Mouse (Mus musculus) midbrain, embryonic 16.5 days (tissue): ENCODE measurements around the gene Tmem150b. TPM values are rescaled to one million over a fixed set of nuclear protein-coding genes. Genes with fewer than 3 reads are reported as not detected.
A peak's percentile ranks its signal among the peaks of the same experiment; 100 is the strongest.

ENCODE experiments used
- ATAC-seq: fragments of 200-750 bp; cut with Nextera tagmentation; 2 replicates; pipeline ENCODE4 v1.8.0; 2017; ENCODE audit warnings: moderate TSS enrichment
- H3K27ac ChIP-seq: fragments of 300-500 bp; sonication (generic); 2 replicates; pipeline ENCODE4 v1.5.1; 2014; ENCODE audit warnings: mild to moderate bottlenecking, low read length, mixed read lengths
- H3K27me3 ChIP-seq: fragments of 300-500 bp; sonication (generic); 2 replicates; pipeline ENCODE4 v1.6.1; 2014; ENCODE audit warnings: low read depth, low read length, mixed read lengths; ENCODE audit not compliant: control insufficient read depth, insufficient read depth
- H3K36me3 ChIP-seq: fragments of 300-500 bp; sonication (generic); 2 replicates; pipeline ENCODE4 v1.6.1; 2014; ENCODE audit warnings: mild to moderate bottlenecking, low read length, moderate library complexity, mixed read lengths; ENCODE audit not compliant: control insufficient read depth, insufficient read depth
- H3K4me1 ChIP-seq: fragments of 300-500 bp; sonication (generic); 2 replicates; pipeline ENCODE4 v1.6.1; 2014; ENCODE audit warnings: mild to moderate bottlenecking, low read length, mixed read lengths; ENCODE audit not compliant: control insufficient read depth, insufficient read depth
- H3K4me2 ChIP-seq: fragments of 300-500 bp; sonication (generic); 2 replicates; pipeline ENCODE4 v1.6.1; 2014; ENCODE audit warnings: mild to moderate bottlenecking, low read length, mixed read lengths
- H3K4me3 ChIP-seq: fragments of 300-500 bp; sonication (generic); 2 replicates; pipeline ENCODE4 v1.5.1; 2014; ENCODE audit warnings: low read depth, mild to moderate bottlenecking, low read length, moderate library complexity, mixed read lengths
- H3K9ac ChIP-seq: fragments of 300-500 bp; sonication (generic); 2 replicates; pipeline ENCODE4 v1.6.1; 2014; ENCODE audit warnings: low read depth, low read length, mixed read lengths
- H3K9me3 ChIP-seq: fragments of 300-500 bp; sonication (generic); replicated peaks from 2 replicates; pipeline ENCODE4 v1.6.1; 2014; ENCODE audit warnings: mild to moderate bottlenecking, low read length, mixed read lengths; ENCODE audit not compliant: control insufficient read depth, poor library complexity, severe bottlenecking
- WGBS: fragments of 180-500 bp; shearing (Covaris S2); extraction: QIAGEN DNeasy Blood & Tissue Kit; methylation state at CpG from one replicate; pipeline ENCODE4 v1.1.7; 2014; 5-methylcytosine and 5-hydroxymethylcytosine counted together
- polyA plus RNA-seq: library from polyadenylated mRNA; unstranded; fragments of >200 nt; fragmentation: Nextera tagmentation; extraction: Ambion mirVana; gene quantifications from 2 replicates; pipeline ENCODE4 v1.2.1, GENCODE M21; 2015

Gene Tmem150b
- polyA plus RNA-seq, 1 experiment from 2014 or later, result 0.25 TPM

- peaks cover 10% of the 10 kb centered on the region for H3K4me1 ChIP-seq
- H3K4me3 ChIP-seq, result no peak overlapping the region
- no peak overlapping the region for H3K4me2 ChIP-seq
- 73% methylated on average over 8 of the region's 8 CpGs for WGBS
- H3K9me3 ChIP-seq, result no peaks in the 10 kb centered on the region
- no peak overlapping the region for H3K27ac ChIP-seq
- no peak overlapping the region for H3K9ac ChIP-seq
- H3K36me3 ChIP-seq, result peaks cover 20% of the 10 kb centered on the region
- ATAC-seq, result no peak
- H3K27me3 ChIP-seq, result no peaks in the 10 kb centered on the region
Measured at GRCm38 (mm10) chr7:4663179-4663578, 61.9 kb downstream of the Tmem150b start.

- Histone ChIP-seq H3K4me2 (peak overlapping the region; percentile 89), H3K27me3 (no peaks in the 10 kb centered on the region), H3K9ac (peak overlapping the region; percentile 81), H3K4me1 (peaks cover 33% of the 10 kb centered on the region), H3K9me3 (no peaks in the 10 kb centered on the region), H3K4me3 (peak overlapping the region; percentile 81), H3K36me3 (peaks cover 11% of the 10 kb centered on the region), H3K27ac (peak overlapping the region; percentile 94)
- ATAC-seq, result no peak
- WGBS, result 52% methylated on average over 3 of the region's 3 CpGs
Measured at GRCm38 (mm10) chr7:4659911-4660443, 65.1 kb downstream of the Tmem150b start.

GRCm38 (mm10) chr7:4658912-4659551 is 66.0 kb downstream of the Tmem150b start, which contains the start of gene Ppp6r1:
Gene Ppp6r1 (minus strand): TSS chr7:4659019.
- Histone ChIP-seq H3K9me3 (no peaks in the 10 kb centered on the region), H3K4me1 (peaks cover 37% of the 10 kb centered on the region), H3K4me2 (peak within 1 kb of the TSS; percentile 89), H3K9ac (peak within 1 kb of the TSS; percentile 82), H3K36me3 (peaks cover 9% of the 10 kb centered on the region), H3K27me3 (no peaks in the 10 kb centered on the region), H3K4me3 (peak within 1 kb of the TSS; percentile 81), H3K27ac (peak within 1 kb of the TSS; percentile 94)
- WGBS, result under 1% methylated on average over 54 of the region's 54 CpGs
- ATAC-seq, result peak; percentile 98

- no peaks in the 10 kb centered on the region for H3K9me3 ChIP-seq
- H3K4me1 ChIP-seq, result peaks cover 37% of the 10 kb centered on the region
- H3K4me2 ChIP-seq, result peak overlapping the region; percentile 89
- H3K9ac ChIP-seq, result peak overlapping the region; percentile 82
- peak overlapping the region; percentile 94 for H3K27ac ChIP-seq
- peak; percentile 85 for ATAC-seq
- no peaks in the 10 kb centered on the region for H3K27me3 ChIP-seq
- peak overlapping the region; percentile 81 for H3K4me3 ChIP-seq
- WGBS, result 1% methylated on average over 52 of the region's 78 CpGs
- peaks cover 6% of the 10 kb centered on the region for H3K36me3 ChIP-seq
Measured at GRCm38 (mm10) chr7:4658128-4658907, 66.7 kb downstream of the Tmem150b start.

- Histone ChIP-seq H3K9ac (peak overlapping the region; percentile 82), H3K4me2 (peak overlapping the region; percentile 89), H3K27me3 (no peaks in the 10 kb centered on the region), H3K9me3 (no peaks in the 10 kb centered on the region), H3K27ac (no peak overlapping the region), H3K4me1 (peaks cover 37% of the 10 kb centered on the region), H3K36me3 (peaks cover 4% of the 10 kb centered on the region; the same call in 1 of the 2 replicates), H3K4me3 (peak overlapping the region; percentile 81)
- 57% methylated on average over 9 of the region's 9 CpGs for WGBS
- no peak for ATAC-seq
Measured at GRCm38 (mm10) chr7:4657521-4658127, 67.4 kb downstream of the Tmem150b start.

Other genes with a start within 250 kb of the Tmem150b start
- gene Ppp1r12c, start 223.6 kb downstream of the Tmem150b start, polyA plus RNA-seq, result 35.6 and 44.7 TPM in 2 replicates
- 3.2 and 3.6 TPM in 2 replicates for gene Tnnt1, start 208.9 kb downstream of the Tmem150b start, polyA plus RNA-seq
- 1.8 TPM in 2 replicates for gene Tnni3, start 201.0 kb downstream of the Tmem150b start, polyA plus RNA-seq
- 2.2 and 2.4 TPM in 2 replicates for gene Dnaaf3, start 192.8 kb downstream of the Tmem150b start, polyA plus RNA-seq
- 185 and 186 TPM in 2 replicates for gene Syt5, start 177.7 kb downstream of the Tmem150b start, polyA plus RNA-seq
- 0.68 and 1.4 TPM in 2 replicates for gene Ptprh, start 121.2 kb downstream of the Tmem150b start, polyA plus RNA-seq
- 2.1 and 2.4 TPM in 2 replicates for gene Tmem86b, start 93.8 kb downstream of the Tmem150b start, polyA plus RNA-seq
- 5.6 and 6.8 TPM in 2 replicates for gene Ppp6r1, start 66.2 kb downstream of the Tmem150b start, polyA plus RNA-seq
- 169 and 181 TPM in 2 replicates for gene Hspbp1, start 40.2 kb downstream of the Tmem150b start, polyA plus RNA-seq
- 7.5 and 7.8 TPM in 2 replicates for gene Brsk1, start 34.6 kb downstream of the Tmem150b start, polyA plus RNA-seq
- 58.5 and 61.1 TPM in 2 replicates for gene Kmt5c, start 14.9 kb upstream of the Tmem150b start, polyA plus RNA-seq
- gene Cox6b2, start 27.8 kb upstream of the Tmem150b start, polyA plus RNA-seq, result 19.3 and 21.3 TPM in 2 replicates
- gene Fam71e2, start 46.1 kb upstream of the Tmem150b start, polyA plus RNA-seq, result not detected in 2 replicates
- 1.3 TPM in 2 replicates for gene Il11, start 57.6 kb upstream of the Tmem150b start, polyA plus RNA-seq
- 0.48 and 0.73 TPM in 2 replicates for gene Tmem190, start 57.7 kb upstream of the Tmem150b start, polyA plus RNA-seq
- 6.2 and 6.5 TPM in 2 replicates for gene Tmem238, start 64.4 kb upstream of the Tmem150b start, polyA plus RNA-seq
- gene Rpl28, start 67.6 kb upstream of the Tmem150b start, polyA plus RNA-seq, result 201 and 213 TPM in 2 replicates
- gene Ube2s, start 87.3 kb upstream of the Tmem150b start, polyA plus RNA-seq, result 226 and 253 TPM in 2 replicates
- gene Shisa7, start 119.4 kb upstream of the Tmem150b start, polyA plus RNA-seq, result 14.0 and 14.6 TPM in 2 replicates
- 3.6 and 5.0 TPM in 2 replicates for gene Isoc2b, start 145.0 kb upstream of the Tmem150b start, polyA plus RNA-seq
- 0.46 and 0.57 TPM in 2 replicates for gene Isoc2a, start 151.9 kb upstream of the Tmem150b start, polyA plus RNA-seq
- gene Gm36210, start 181.3 kb upstream of the Tmem150b start, polyA plus RNA-seq, result 0.32 and 0.38 TPM in 2 replicates
- gene Zfp628, start 190.0 kb upstream of the Tmem150b start, polyA plus RNA-seq, result 3.1 and 3.6 TPM in 2 replicates
- 48.2 and 49.4 TPM in 2 replicates for gene Nat14, start 196.8 kb upstream of the Tmem150b start, polyA plus RNA-seq
- 0.72 and 0.85 TPM in 2 replicates for gene Ssc5d, start 200.5 kb upstream of the Tmem150b start, polyA plus RNA-seq
- gene Sbk2, start 239.2 kb upstream of the Tmem150b start, polyA plus RNA-seq, result 0.18 TPM in 1 of 2 replicates, not detected in the other
- 0.60 and 0.93 TPM in 2 replicates for gene Sbk3, start 245.9 kb upstream of the Tmem150b start, polyA plus RNA-seq